Mouse (Mus musculus) layer of hippocampus, postnatal 14 days (tissue): ENCODE measurements around the gene Ucn3. TPM values are rescaled to one million over a fixed set of nuclear protein-coding genes. Genes with fewer than 3 reads are reported as not detected.
"Not testable (repeated sequence)": the region's sequence is repeated elsewhere in the genome, so short reads cannot be mapped to it uniquely, and the experiment has no call there.

Experiments
- DNase-seq, 2 experiments: peaks; one replicate each; pipeline ENCODE4 v3.0.0; 2021 to 2022; ENCODE audit warnings: low spot score in 2 of 2, mixed read lengths in 1 of 2
- long read RNA-seq, 2 experiments: library from polyadenylated mRNA; stranded (forward); transcript quantifications; one replicate each; pipeline ENCODE4 v2.0.0; 2021
- total RNA-seq, 2 experiments: library from RNA; stranded (reverse); gene quantifications; 2 replicates each; pipeline ENCODE4 v1.2.3; 2021

Gene Ucn3
- total RNA-seq = not detected
- long read RNA-seq, experiment 1 = 0 reads
- long read RNA-seq, experiment 2 = 0 reads

GRCm38 (mm10) chr13:3945249-3945648 is at the start of gene Ucn3:
TSS of gene Ucn3 (minus strand) at chr13:3945349.
- DNase-seq = no peak

GRCm38 (mm10) chr13:3992081-3992480 is 46.9 kb upstream of the Ucn3 start:
- DNase-seq = no peak

GRCm38 (mm10) chr13:3968849-3969248 is 23.7 kb upstream of the Ucn3 start:
- DNase-seq = no peak

GRCm38 (mm10) chr13:3951198-3951914 is 6.2 kb upstream of the Ucn3 start:
- DNase-seq = peak in 1 of 2 experiments; percentile 46

- DNase-seq = no peak
Observed at GRCm38 (mm10) chr13:3949477-3949876, 4.3 kb upstream of the Ucn3 start.

GRCm38 (mm10) chr13:3947267-3947666 is 2.1 kb upstream of the Ucn3 start:
- no peak for DNase-seq

- no peak for DNase-seq
Observed at GRCm38 (mm10) chr13:3944699-3945098, 450 bp downstream of the Ucn3 start.

GRCm38 (mm10) chr13:3926046-3926445 is 19.1 kb downstream of the Ucn3 start:
- no peak for DNase-seq

GRCm38 (mm10) chr13:3925632-3926031 is 19.5 kb downstream of the Ucn3 start:
- DNase-seq = no peak

GRCm38 (mm10) chr13:3924483-3924882 is 20.7 kb downstream of the Ucn3 start:
- no peak for DNase-seq

GRCm38 (mm10) chr13:3917571-3918311 is 27.4 kb downstream of the Ucn3 start, which contains the start of the genes Net1 and Tubal3:
TSS of gene Net1 (minus strand) at chr13:3918220.
TSS of gene Tubal3 (plus strand) at chr13:3918274.
- peak; percentile 86 to 93 for DNase-seq

GRCm38 (mm10) chr13:3913504-3913903 is 31.6 kb downstream of the Ucn3 start:
- DNase-seq = no peak

GRCm38 (mm10) chr13:3910356-3910755 is 34.8 kb downstream of the Ucn3 start:
- no peak for DNase-seq

- no peak for DNase-seq
Observed at GRCm38 (mm10) chr13:3908262-3908661, 36.9 kb downstream of the Ucn3 start.

GRCm38 (mm10) chr13:3907151-3907696 is 37.9 kb downstream of the Ucn3 start:
- no peak for DNase-seq

GRCm38 (mm10) chr13:3899301-3899700 is 45.8 kb downstream of the Ucn3 start:
- DNase-seq = no peak

GRCm38 (mm10) chr13:3898202-3898601 is 46.9 kb downstream of the Ucn3 start:
- DNase-seq = not testable (repeated sequence)

GRCm38 (mm10) chr13:3896913-3897312 is 48.2 kb downstream of the Ucn3 start:
- peak; percentile 35 to 77 for DNase-seq

- no peak for DNase-seq
Observed at GRCm38 (mm10) chr13:3896032-3896431, 49.1 kb downstream of the Ucn3 start.

GRCm38 (mm10) chr13:3895397-3895980 is 49.7 kb downstream of the Ucn3 start:
- DNase-seq = no peak

- no peak for DNase-seq
Observed at GRCm38 (mm10) chr13:3894549-3894948, 50.6 kb downstream of the Ucn3 start.
